Mouse (Mus musculus) cerebellum, adult 11-12 months (tissue): Measurements from ENCODE around the gene AC140267.1.

Source experiments
- DNase-seq: peaks from one replicate; pipeline ENCODE4 v3.0.0; 2022

AC140267.1 gene

DNA sequence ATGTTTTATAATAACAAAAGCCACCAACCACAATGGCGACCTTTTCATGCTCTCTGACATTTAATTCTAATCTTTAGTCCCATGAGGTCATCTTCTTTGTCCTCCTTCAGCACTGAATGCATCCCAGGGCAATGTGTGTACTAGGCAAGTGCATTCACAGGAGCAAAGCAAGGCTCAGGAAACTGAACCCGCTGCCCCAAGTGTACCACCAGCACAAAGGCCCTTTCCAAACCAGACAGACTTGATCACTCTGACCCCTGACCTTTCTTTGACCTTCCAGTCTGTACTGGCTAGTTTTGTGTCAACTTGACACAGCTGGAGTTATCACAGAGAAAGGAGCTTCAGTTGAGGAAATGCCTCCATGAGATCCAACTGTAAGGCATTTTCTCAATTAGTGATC is 3.3 kb upstream of the AC140267.1 start:
- no peak for DNase-seq

DNA sequence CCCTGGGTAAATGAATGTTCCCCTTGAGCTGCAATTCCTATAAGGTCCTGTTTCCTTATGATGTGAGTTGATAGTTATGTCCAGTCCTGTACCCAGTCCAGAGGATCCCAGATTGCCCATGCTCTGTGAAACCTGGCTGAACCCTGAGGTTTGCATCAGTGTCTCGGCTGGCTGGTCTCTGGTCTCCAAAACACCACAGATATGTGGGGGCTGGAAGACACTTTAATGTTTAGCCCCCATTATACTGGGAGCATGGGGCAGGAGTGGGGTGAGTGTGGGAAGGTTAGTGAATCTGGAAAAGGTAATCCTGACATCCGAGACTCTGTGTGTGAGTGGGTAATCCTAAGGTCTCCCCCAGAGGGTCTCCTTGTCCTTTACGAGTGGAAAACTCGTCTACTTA is 2.6 kb upstream of the AC140267.1 start:
- DNase-seq, result no peak

DNA sequence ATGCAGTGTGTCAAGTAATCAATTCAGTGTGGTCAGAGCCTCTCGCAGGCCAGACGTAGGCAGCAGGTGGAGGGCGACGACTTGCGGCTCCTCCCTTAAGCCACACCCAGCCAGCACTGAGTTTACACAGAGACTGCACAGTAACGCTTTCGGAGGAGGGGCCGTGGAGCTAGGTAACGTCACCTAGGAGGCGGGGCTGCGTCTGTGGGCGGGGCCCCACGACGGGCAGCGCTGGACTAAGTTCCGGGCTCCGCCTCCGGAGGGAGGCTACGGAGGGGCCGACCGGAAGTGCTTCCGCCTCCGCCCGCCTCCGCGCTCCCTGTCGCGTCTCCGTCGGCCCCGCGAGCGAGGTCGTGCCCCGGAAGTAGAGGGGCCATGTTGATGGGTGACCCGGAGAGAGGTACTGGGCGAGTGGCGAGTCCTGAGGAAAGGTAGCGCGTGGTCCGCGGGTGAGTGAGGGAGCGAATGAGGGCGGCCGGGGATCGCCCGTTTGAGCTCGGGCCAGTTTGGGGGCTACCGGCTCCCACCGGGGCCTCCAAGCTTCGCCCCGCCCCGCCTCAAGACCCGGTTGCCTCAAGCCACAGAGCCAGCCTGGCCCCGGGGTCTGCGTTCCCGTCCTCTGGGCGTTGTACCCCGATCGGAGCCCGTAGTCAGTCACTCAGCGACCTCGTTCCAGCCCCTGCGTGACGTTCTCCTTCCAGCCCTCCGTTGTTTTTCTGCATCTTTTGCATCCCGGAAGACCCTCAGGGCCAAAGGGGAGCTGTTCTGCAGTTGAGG is 1.7 kb upstream of the AC140267.1 start, which contains the start of gene Mief1:
Gene Mief1, plus strand, starts transcription at position 286 of the 777 bp plus-strand sequence.
- DNase-seq, result peak; percentile 98

DNA sequence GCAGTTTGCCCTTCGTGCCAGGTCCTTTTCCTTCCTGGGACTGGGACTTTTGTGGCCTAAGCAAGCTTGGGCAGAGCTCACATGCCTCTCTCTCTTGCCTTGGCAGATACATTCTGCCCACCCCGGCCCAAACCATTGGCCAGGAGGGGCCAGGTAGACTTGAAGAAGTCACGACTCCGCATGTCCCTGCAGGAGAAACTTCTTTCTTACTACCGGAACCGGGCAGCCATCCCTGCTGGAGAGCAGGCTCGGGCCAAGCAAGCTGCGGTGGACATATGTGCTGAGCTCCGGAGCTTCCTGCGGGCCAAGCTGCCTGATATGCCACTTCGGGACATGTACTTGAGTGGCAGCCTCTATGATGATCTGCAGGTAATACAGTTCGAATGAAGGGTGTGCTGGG is 12.5 kb downstream of the AC140267.1 start:
- peak; percentile 71 for DNase-seq

DNA sequence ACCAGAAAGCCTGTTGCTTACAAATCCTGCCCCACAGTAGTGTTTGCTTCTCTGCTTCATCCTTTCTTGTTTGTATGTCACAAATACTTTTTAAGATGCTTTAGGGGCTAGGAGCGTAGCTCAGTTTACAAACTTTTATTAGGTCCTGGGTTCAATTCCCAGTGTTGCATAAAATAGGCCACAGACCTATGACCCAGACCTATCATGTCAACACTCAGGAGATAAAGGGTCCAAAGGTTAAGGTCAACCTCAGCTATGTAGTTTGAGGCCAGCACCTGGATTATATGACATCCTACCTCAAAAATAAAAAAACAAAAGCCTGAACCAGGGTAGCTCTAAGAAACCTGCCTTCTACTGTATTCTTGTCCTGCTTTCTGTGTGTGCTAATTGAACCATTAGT is 13.0 kb downstream of the AC140267.1 start:
- DNase-seq, result no peak

DNA sequence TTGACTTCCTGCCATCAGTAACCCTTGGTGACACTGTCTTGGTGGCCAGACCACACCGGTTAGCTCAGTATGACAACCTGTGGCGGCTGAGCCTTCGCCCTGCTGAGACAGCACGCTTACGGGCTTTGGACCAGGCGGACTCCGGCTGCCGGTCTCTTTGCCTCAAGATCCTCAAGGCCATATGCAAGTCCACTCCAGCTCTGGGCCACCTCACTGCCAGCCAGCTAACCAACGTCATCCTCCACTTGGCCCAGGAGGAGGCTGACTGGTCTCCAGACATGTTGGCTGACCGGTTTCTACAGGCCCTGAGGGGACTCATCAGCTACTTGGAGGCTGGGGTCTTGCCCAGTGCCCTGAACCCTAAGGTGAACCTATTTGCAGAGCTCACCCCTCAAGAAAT is 14.0 kb downstream of the AC140267.1 start:
- DNase-seq, result no peak

DNA sequence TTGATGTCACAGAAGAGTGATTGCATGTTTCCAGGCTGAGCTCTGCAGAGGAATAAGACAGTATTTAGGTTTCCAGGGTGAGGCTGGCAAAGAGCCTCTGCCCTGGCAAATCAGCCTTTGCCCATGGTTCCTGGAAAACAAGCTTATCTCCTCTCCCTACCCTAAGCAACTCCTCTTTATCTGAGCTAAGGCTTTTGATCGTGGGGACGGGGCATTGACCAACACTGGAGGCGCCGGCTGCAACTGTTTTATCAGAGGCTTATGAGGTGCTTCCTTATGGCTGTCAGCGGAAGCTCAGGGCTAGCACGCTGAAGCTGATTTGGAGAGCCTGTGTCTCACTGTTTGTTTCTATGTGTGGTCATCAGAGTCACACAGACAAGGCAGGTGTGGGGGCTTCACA is 15.0 kb downstream of the AC140267.1 start:
- DNase-seq, result no peak

DNA sequence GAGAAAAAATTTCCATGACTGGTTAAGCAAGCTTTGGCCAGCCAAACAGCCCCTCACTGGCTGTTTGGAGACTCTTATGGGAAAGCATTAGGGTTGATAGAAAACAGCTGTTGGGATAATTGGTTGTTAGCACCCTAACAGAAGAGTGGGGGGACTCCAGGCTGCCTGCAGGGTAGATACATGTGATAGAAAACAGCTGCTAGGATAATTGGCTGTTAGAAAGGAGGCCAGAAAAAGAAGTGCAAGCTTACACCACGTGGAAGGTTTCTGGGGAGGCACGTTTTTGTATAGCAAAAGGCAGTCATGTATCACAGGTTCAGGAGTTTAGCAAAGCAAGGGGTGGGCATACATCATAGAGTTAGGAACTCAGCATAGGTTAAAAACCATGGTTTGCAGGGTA is 17.9 kb downstream of the AC140267.1 start:
- no peak for DNase-seq

DNA sequence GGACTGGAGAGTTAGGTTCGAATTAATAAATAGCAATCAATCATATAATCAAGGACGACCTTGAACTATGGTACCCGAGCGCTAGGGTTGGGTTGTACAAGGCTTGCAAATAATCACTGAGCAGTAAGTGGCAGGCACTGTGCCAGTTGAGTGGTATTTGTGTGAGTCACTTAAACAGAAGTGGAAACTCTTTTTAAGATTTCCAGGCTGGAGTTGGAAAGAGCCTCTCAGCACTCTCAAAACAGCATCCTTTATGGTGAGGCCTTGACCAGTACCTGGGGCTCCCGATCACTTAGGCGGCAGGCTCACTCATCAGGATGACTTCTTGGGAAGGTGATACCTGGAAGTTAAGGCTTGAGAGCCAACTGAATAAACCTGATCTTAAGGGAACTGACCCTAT is 18.6 kb downstream of the AC140267.1 start:
- peak; percentile 53 for DNase-seq

DNA sequence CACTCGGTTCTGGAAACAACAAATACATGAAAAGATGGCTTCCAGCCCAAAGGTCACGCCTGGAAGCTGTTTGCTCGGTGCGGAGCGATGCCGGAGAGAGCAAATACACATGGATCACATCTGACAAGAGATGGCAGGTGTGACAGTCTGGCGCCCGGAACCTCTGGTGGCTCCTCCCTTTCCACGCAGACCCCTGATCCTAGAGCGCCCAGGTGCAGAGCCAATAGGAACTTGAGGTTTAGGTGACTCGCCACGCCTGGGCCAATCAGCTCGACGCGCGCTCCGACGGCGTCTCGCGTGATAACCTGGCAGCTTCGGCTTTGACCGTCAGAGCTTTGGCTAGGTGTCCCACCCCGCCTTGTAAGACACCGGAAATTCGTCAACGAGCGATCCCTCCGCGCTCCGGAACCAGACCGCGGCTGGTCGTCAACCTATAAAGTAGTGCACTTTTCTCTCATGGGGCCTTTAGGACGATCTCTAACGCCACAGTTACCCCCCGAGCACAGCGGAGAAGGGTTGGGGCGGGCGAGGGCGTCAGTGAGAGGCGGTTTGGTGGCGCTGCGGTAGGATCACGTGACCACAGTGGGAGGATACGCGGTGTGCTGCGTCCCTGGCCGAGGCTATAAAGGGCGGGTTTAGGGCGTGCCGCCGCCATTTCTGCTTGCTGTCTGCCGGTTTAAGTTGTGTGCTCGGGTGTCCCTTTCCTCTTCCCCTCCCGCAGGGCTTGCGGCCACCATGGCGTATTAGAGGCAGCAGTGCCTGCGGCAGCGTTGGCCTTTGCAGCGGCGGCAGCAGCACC is 19.4 kb downstream of the AC140267.1 start, which contains the start of gene Atf4:
Gene Atf4, plus strand, starts transcription at position 338 of the 799 bp plus-strand sequence.
- DNase-seq, result peak; percentile 100

DNA sequence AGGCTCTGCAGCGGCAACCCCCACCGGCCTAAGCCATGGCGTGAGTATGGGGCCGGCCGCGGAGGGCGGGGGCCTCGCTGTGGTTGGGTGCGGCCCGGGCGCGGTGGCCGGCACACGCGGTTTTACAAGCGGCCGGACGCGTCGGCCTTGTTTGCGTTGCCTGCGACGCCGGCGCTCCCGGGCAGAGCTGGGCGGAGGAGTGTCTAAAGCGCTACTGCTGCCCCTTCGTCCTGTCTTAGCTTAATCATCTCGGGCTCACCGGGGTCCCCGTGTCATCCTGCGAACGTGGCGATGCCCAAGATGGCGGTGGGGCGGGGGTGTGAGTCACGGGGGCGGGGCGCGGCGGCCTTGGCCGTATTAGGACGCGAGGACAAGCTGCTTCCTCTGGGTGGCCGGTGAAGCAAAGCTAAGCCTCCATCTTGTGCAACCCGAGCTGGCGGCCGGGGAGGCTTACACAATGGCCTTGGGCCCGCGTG is 20.0 kb downstream of the AC140267.1 start:
- DNase-seq, result peak; percentile 79

DNA sequence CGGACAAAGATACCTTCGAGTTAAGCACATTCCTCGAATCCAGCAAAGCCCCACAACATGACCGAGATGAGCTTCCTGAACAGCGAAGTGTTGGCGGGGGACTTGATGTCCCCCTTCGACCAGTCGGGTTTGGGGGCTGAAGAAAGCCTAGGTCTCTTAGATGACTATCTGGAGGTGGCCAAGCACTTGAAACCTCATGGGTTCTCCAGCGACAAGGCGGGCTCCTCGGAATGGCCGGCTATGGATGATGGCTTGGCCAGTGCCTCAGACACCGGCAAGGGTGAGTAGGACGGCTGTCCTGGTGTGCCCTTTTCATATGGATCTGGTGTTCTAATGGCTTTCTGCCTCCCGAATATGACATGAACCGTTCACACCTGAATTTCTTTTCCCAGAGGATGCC is 20.6 kb downstream of the AC140267.1 start:
- DNase-seq, result no peak

DNA sequence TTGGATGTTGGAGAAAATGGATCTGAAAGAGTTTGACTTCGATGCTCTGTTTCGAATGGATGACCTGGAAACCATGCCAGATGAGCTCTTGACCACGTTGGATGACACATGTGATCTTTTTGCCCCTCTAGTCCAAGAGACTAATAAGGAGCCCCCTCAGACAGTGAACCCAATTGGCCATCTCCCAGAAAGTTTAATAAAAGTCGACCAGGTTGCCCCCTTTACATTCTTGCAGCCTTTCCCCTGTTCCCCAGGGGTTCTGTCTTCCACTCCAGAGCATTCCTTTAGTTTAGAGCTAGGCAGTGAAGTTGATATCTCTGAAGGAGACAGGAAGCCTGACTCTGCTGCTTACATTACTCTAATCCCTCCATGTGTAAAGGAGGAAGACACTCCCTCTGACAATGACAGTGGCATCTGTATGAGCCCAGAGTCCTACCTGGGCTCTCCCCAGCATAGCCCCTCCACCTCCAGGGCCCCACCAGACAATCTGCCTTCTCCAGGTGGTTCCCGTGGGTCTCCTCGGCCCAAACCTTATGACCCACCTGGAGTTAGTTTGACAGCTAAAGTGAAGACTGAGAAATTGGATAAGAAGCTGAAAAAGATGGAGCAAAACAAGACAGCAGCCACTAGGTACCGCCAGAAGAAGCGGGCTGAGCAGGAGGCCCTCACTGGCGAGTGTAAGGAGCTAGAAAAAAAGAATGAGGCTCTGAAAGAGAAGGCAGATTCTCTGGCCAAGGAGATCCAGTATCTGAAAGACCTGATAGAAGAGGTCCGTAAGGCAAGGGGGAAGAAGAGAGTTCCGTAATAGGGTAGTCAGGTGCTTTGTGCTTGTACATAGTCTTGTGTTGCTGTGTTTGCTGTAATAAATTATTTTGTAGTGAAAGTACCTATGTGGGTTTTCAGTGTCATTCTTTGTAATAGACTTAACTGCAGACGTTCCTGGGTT is 21.3 kb downstream of the AC140267.1 start:
- no peak for DNase-seq

DNA sequence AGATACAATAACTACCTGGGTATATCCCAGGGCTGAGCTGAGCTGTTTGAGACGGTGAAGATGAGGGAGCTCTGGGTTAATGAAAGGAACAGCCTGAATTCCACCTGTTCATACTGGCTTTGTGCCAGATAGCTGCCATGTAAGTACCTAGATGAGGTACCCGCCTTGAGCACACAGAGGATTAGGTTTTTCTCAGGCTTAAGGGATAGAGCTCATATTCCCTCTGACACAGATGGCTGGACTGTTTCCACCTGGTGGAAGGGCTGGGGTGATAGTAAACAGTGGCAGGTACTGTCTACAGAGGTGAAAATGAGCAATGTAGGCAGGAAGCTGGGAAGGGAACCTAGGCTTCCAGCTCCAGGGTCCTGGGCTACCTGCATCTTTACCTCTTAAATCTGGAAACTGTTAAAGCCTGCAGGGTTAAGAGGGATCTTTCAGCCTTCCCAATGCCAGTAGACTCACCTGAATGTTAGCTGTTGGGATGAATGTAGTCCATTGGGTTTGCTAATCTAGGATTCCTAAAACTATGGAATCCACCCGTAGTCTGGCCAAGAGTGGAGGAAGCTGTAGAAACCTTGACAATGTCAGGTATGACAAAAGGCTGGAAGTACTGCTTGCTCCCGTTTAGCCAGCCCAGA is 22.1 kb downstream of the AC140267.1 start:
- peak; percentile 67 for DNase-seq

DNA sequence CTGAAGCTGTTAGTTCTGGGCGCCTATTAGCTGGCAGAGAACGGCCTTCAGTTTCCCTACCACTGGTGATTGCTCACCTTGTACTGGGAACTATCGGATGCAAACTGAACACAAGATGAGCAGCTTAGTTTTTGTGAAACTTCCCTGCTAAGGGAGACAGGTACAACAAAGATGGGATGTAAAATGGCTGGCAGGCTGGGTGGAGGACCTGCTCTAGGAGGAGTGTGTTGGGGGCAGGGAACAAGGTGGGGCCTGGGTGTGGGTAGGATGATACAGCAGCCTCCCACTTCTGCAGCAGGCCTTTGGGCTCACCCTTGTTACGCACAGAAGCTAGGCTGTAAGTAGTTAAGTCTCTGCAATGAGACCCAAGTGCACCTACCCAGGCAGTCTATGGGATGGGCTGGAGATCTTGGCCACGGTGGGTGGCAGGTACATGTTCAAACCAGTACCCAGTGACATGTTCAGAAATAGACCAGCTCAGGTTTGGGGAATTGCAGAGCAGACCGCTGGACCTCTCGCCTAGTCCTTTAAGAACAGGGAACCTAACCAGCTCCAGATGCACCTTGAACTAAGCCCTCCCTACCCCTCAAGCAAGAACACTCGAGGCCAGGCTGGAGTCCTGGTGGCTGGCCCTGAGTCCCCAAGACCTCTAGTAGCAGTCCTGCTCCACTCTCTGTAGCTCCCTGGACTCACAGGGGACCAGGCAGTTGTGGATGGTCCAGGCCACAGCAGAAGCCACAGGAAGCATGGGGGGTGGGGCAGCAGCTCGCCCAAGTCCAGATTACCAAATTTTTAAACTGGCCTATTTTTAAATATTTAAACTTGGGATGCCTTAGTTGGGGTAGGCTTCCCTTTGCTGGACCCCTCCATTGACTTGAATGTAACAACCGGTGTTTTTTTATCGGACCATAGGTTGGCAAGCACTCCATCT is 22.9 kb downstream of the AC140267.1 start:
- no peak for DNase-seq

DNA sequence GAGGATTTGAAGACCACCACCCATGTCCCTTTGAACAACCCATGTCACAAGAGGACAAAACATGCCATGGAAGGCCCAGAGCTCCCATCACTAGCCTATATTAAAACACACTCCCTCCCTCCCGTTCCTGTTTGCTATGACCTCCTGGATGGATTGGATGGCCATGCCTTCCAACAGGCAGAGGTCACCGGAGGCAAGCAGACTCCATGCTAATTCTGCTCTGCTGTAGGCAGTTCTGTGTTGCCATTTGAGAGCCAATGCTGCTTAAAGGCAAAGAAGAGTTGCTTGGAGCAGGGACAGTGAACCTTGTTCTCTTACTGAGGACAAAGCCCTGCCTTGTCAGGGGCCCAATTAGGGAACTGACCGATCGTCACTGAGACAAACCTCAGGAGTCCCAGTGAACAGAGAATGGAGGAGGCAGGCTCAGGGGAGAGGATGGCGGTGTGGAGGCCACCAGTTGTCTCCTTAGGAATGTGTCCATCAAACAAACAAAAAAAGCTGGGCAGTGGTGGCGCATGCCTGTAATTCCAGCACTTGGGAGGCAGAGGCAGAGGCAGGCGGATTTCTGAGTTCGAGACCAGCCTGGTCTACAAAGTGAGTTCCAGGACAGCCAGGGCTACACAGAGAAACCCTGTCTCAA is 23.9 kb downstream of the AC140267.1 start:
- no peak for DNase-seq

DNA sequence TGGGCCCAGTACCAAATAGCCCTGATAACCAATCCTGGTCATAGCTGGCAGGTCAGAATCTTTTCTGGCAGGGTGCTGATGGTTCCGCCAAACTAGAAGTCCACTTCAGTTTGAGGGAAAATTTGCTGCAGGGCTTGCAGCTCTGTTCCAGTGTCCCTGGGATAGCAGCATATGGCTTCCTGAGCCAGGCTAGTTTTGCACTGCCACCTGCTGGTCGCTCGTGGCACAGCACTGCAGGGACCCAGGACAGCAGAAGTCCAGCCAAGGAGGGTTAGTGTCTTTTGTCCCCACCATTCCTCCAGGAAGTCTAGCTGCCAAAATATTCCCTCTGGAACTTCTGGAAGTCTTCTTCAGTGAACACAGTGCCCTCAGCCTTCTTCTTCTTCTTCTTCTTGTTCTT is 25.0 kb downstream of the AC140267.1 start:
- DNase-seq, result peak; percentile 86

DNA sequence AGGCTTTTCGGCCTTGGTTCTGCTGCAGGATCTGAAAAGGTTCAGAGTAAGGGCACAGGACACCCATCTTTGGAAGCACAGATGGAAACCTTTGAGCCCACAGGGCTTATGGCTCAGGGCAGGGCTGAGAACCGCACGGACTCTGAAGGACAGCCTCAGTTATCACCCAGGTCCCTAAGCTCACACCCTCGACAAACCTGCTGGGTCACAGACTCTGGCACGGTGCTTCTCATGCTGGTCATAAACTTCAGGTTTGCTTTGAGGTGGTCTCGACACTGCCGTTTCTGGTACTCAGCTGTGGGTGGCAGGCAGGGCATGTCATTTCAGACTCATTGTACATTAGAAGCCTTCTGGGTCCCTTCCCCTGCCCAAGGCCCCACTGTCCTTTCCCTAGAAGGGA is 25.5 kb downstream of the AC140267.1 start:
- no peak for DNase-seq

DNA sequence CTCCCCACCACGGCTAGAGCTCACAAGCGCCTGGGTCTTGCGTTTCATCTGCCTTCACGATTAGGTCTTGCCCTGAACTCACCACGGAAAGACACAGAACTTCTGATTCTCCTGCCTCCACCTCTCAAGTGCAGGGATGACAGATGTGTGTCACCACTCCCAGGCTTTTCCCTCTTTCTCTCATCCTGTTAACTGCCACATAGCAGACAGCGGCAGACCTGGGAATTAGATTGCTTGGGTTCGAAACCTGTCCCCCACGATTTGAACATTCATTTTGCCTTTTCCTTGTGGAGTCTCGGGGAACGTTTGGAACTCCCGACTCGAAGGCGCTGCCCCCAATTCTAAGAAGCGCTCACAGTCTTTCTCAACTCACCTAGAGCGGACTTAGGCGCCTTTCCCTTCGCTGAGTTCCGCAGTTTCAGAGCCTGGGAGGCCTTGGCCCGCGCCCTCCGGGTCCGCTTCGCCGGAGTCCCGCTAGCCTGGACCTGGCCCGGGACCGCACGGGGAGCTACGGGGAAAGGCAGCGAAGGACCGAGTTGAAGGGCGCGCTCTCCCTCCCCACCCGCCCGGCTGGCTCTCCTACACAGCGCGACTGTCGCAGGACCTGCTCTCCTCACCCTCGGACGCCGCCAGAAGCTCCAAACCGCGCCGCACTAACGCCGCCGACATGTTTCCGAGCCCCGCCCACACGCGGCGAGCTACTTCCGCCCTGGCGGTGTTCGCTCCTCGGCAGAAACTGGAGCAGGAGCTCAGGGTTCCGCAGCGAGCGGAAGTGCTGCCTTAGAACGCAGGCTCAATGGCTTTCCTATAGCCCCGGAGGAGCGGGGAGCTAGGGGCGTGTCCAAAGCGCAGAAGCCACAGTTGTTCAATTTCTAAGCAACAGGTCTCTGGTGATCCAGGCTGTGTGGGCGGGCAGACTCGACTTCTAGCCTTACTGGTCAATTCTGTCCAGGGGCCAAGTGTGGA is 28.3 kb downstream of the AC140267.1 start, which contains the start of gene Rps19bp1:
Gene Rps19bp1, minus strand, starts transcription at position 706 of the 966 bp plus-strand sequence.
- DNase-seq, result peak; percentile 85
